ENCODE assay signal across 19 mouse cellular contexts in the genomic region with DNA sequence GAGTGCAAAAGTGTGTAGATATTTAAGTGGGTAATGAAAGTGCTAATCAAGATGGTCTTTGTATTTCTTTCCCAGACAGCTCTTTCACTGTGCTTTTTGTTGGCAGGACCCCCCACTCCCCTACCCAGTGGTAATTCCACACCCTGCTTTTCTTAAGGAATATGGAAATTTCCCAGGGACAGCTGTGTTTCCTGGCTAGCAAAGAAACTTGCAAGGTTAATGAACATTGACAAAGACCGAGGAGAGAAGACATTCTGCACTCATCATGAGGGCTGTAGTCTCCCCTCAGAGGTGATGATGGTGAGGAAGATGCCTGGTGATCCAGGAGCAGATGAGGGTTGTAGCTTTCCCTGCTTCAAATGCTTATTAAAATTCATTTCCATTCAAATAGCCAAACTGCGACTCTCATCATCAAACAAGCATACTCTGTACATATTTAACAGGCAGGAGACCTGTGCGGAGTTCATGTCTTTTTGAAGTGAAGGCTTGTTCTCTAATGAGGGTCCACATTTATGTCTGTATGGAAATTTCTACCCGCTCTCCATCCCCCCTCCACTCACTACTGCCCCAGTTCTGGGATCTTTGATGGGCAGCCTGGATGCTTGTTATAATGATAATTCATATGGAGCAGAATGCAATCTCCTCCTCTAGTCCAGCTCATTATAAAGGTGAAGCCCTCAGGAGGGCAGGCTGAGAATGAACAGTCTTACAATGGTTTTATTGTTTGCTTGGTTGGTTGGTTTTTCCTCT.
DNase-seq lines count a peak whose midpoint lies in the region; ATAC-seq and TF ChIP-seq lines count a peak whose summit lies in the region.
"Had no signal": no experiment of that assay in that cellular context is flagged by ENCODE, and none has a peak within 500 bp of the region (broad histone marks: within the 10 kb centered on the region; RNA-seq: fewer than 3 reads in every experiment).

No protein-coding gene starts in this region.

- no peak overlapping the region for H3K9ac ChIP-seq in forebrain, embryonic 12.5 days
- no peak overlapping the region for H3K9ac ChIP-seq in forebrain, postnatal 0 days
- no peak overlapping the region for H3K9ac ChIP-seq in neural tube, embryonic 12.5 days
- no peak overlapping the region for H3K9ac ChIP-seq in midbrain, embryonic 12.5 days (replicated peaks)
- H3K9ac ChIP-seq: stomach, embryonic 15.5 days had no signal

- no peaks in the 10 kb centered on the region for H3K9me3 ChIP-seq in forebrain, embryonic 12.5 days
- H3K9me3 ChIP-seq in forebrain, postnatal 0 days (ENCODE audit: low read length): no peaks in the 10 kb centered on the region
- no peaks in the 10 kb centered on the region for H3K9me3 ChIP-seq in neural tube, embryonic 12.5 days
- H3K9me3 ChIP-seq in midbrain, embryonic 12.5 days: no peaks in the 10 kb centered on the region
- H3K9me3 ChIP-seq: limb, embryonic 10.5 days; stomach, embryonic 15.5 days had no signal

- WGBS in forebrain, embryonic 12.5 days: 20% methylated on average over 4 of the region's 4 CpGs
- 24% methylated on average over 4 of the region's 4 CpGs for WGBS in forebrain, postnatal 0 days
- 51% methylated on average over 4 of the region's 4 CpGs for WGBS in neural tube, embryonic 12.5 days
- 35% methylated on average over 4 of the region's 4 CpGs for WGBS in midbrain, embryonic 12.5 days

- H3K4me1 ChIP-seq in forebrain, embryonic 12.5 days: peaks cover 50% of the 10 kb centered on the region
- peaks cover 9% of the 10 kb centered on the region; the same call in 1 of the 2 replicates for H3K4me1 ChIP-seq in forebrain, postnatal 0 days (ENCODE audit: insufficient read depth)
- peaks cover 26% of the 10 kb centered on the region for H3K4me1 ChIP-seq in neural tube, embryonic 12.5 days
- H3K4me1 ChIP-seq in midbrain, embryonic 12.5 days: peaks cover 48% of the 10 kb centered on the region
- H3K4me1 ChIP-seq: stomach, embryonic 15.5 days had no signal

- no peak overlapping the region for H3K4me2 ChIP-seq in forebrain, embryonic 12.5 days
- H3K4me2 ChIP-seq in forebrain, postnatal 0 days (ENCODE audit: low read depth): no peak overlapping the region
- H3K4me2 ChIP-seq in neural tube, embryonic 12.5 days (replicated peaks): no peak overlapping the region
- no peak overlapping the region for H3K4me2 ChIP-seq in midbrain, embryonic 12.5 days (replicated peaks)
- H3K4me2 ChIP-seq: stomach, embryonic 15.5 days had no signal

- no peaks in the 10 kb centered on the region for H3K27me3 ChIP-seq in forebrain, embryonic 12.5 days
- H3K27me3 ChIP-seq in forebrain, postnatal 0 days (ENCODE audit: insufficient read depth, low read length): no peaks in the 10 kb centered on the region
- no peaks in the 10 kb centered on the region for H3K27me3 ChIP-seq in neural tube, embryonic 12.5 days (replicated peaks)
- H3K27me3 ChIP-seq in midbrain, embryonic 12.5 days: 0 out of 2 replicates have a peak, but pooled peaks cover 3% of the 10 kb centered on the region
- H3K27me3 ChIP-seq: stomach, embryonic 15.5 days had no signal

- H3K4me3 ChIP-seq in forebrain, embryonic 12.5 days (replicated peaks): no peak overlapping the region
- no peak overlapping the region for H3K4me3 ChIP-seq in forebrain, postnatal 0 days (ENCODE audit: low read depth, low read length)
- H3K4me3 ChIP-seq in neural tube, embryonic 12.5 days: no peak overlapping the region
- no peak overlapping the region for H3K4me3 ChIP-seq in midbrain, embryonic 12.5 days
- H3K4me3 ChIP-seq: gastrocnemius, adult 2 months; limb, embryonic 10.5 days; stomach, embryonic 15.5 days had no signal

- no peak for TF ChIP-seq CTCF in forebrain, postnatal 0 days (IDR thresholded peaks at IDR 0.05; ENCODE audit: low read depth)

- peak overlapping the region; percentile 75 for H3K27ac ChIP-seq in forebrain, embryonic 12.5 days
- H3K27ac ChIP-seq in forebrain, postnatal 0 days (ENCODE audit: low read depth, low read length): no peak overlapping the region
- H3K27ac ChIP-seq in neural tube, embryonic 12.5 days: no peak overlapping the region
- H3K27ac ChIP-seq in midbrain, embryonic 12.5 days (replicated peaks): peak overlapping the region; percentile 58
- H3K27ac ChIP-seq: gastrocnemius, adult 2 months; kidney, postnatal 0 days; limb, embryonic 10.5 days; stomach, embryonic 15.5 days had no signal

- peak; percentile 62; the same call in 1 of the 2 replicates for ATAC-seq in forebrain, embryonic 12.5 days (ENCODE audit: low FRiP score)
- no peak for ATAC-seq in forebrain, postnatal 0 days
- ATAC-seq in neural tube, embryonic 12.5 days (ENCODE audit: low FRiP score, low read depth): 0 out of 2 replicates have a peak, but pooled peaks have one; percentile 39
- peak; percentile 65 for ATAC-seq in midbrain, embryonic 12.5 days (ENCODE audit: low FRiP score, low read depth)

- no peaks in the 10 kb centered on the region for H3K36me3 ChIP-seq in forebrain, embryonic 12.5 days (replicated peaks)
- H3K36me3 ChIP-seq in forebrain, postnatal 0 days (ENCODE audit: insufficient read depth): no peaks in the 10 kb centered on the region
- H3K36me3 ChIP-seq in neural tube, embryonic 12.5 days: no peaks in the 10 kb centered on the region
- H3K36me3 ChIP-seq in midbrain, embryonic 12.5 days: no peaks in the 10 kb centered on the region
- H3K36me3 ChIP-seq: limb, embryonic 10.5 days; stomach, embryonic 15.5 days had no signal

- DNase-seq in forebrain, postnatal 0 days: no peak
- DNase-seq in neural tube, embryonic 10.5 days (ENCODE audit: extremely low spot score, low spot score): no peak
- peak; percentile 91 for DNase-seq in retina, postnatal 1 day
- DNase-seq in gastrocnemius, adult 18-20 months (ENCODE audit: low spot score): no peak
- no peak for DNase-seq in yolk sac, embryonic 10.5 days (ENCODE audit: low spot score)
- DNase-seq: cerebellum, adult 11-12 months; gastrocnemius, adult 2 months; heart, postnatal 4 days; kidney, adult 2 months; liver; lung, postnatal 4 days; thymus, adult 18-20 months; thymus, postnatal 36 days had no signal

Comparison
In these comparisons a context has a peak if more than half of its experiments do, and no peak if none do; other contexts are left out.
1. H3K27ac ChIP-seq: peak in forebrain, embryonic 12.5 days (single experiment) and midbrain, embryonic 12.5 days (single experiment); none in forebrain, postnatal 0 days (single experiment) and neural tube, embryonic 12.5 days (single experiment).